Mouse (Mus musculus): Measurements from ENCODE around the gene Dao.
A peak's percentile ranks its signal among the peaks of the same experiment; 100 is the strongest.

Dao gene

DNA sequence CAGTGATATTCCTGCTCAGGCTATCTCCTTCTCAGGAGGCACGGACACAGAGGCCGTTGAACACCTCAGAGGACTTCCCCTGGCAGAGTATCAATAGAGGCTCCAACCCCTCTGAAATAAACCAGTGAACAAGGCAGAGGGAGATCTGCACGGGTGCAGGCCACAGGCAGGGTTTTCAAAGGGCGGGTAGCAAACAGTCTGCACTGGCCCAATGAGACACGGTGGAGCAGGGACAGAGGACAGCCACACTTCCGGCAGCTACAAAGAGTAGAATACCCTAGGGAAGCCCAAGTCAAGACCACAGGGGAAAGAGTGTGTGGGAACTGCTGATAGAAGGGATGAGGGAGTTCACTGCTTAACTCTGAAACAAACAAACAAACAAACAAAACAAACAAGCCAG, 20.0 kb upstream of the Dao start:
- no peak for DNase-seq (ENCODE audit: low read depth, low spot score)

DNA sequence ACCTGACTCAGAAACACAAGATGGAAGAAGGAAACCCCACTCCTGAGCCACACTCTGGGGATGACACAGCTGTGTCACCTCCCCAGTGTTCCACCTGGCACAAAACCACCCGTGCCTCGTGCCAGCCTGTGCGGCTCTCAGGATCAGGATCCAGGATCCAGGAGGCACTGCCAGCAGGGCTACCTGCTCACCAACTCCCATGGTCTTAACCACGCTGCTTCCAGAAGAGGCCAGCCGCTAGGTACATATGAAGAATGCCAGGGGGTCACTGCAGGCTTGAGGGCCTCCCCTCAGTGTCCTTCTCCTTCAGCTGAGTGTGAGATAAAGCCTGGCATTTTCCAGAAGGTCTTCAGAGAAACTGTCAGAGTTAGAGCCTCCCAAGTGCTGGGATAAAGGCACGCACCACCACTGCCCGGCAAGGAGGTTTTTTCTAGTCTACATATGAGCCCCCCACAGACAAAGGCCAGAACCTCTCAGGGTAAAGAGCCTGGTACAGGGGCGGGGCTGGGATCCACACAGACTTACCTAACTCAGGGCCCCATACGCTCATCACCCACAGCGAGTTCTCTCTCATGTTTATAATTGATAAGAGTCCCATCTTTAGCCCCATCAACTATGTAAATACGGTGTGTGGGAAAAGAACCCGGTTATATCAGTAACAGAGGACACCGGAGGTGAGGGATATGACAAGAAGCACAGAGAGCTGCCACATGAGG, 19.3 kb upstream of the Dao start:
- no peak for DNase-seq (ENCODE audit: low read depth, low spot score)

DNA sequence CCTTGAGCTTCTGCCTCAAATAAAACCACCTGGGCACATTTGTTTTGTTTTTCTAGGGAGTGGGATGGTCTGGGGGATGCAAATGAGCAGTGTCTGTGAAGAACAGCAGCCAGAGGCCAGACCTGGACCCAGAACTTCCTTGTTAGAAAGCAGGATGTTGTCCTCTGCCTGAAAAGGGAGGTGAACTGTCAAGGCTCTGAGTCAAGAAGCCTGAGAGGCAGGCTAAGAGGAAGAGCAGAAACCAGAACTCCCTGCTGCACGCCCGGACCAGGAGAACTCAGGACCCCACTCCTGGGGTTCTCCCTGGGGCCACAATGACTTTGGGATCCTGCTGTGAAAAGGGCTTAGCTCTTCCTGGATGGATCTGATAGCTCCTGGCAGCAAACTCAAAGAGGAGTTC, 17.8 kb upstream of the Dao start:
- no peak for DNase-seq (ENCODE audit: low read depth, low spot score)

DNA sequence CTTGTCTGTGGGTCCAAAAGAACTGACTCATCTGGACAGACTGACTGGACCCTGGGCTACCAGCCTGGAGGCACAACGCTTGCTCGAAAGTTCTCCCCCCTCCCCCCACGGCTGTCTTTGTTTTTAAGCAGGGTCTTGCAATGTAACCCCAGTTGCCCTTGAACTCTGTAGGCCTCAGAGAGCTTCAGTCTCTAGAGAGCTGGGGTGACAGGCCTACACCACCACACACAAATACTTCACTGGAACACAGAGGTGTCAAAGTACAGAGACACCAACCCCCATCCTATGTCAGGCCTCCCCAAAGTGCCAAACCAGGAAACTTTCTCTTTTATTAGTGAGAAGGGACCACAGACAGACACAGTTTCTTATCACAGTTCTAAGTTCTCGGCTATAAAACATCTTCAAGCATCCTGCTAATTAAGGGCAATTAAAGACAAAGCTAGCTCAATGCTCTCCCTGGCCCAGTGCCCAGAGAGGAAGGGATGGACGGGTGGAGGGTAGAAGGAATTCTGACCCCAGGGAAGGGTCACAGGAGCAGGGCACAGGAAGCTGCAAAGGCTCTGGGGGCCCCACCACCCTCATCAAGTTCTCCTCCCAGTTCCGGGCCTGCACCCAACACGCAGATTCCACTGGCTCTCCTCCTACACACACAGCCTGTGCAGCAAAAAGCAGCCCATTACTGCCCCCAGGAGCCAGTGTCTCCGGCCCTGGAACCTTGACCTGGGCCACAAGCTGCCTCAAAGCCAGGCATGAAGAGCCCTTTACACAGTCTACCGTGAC, 17.1 kb upstream of the Dao start:
- DNase-seq (ENCODE audit: low read depth, low spot score) = no peak

DNA sequence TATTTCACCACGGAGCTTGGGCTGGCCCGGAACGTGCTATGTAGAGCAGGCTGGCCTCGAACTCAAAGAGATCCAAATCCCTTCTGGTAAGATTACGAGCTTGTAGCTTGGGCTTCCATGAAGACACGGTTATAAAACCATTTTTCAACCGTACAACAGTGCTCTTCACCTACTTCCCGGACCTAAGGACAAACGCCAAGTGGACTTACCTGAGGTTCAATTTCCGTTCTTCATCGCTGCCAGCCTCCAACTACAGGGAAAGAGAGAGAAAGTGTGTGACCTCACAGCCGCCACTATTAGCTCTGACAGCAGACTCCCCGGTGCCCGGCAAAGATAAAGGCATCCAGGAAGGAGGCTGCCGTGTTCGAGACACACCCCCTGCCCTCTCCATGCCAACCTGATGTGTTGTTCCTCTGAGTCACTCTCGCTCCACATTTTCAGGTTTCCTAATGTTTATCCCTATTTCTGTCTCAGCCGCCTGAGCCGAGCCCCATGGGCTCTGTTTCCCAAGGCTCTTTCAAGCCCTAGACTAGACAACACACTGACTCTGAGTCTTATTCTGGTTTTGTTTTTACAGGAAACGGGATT, 14.0 kb upstream of the Dao start:
- no peak for DNase-seq (ENCODE audit: low read depth, low spot score)

DNA sequence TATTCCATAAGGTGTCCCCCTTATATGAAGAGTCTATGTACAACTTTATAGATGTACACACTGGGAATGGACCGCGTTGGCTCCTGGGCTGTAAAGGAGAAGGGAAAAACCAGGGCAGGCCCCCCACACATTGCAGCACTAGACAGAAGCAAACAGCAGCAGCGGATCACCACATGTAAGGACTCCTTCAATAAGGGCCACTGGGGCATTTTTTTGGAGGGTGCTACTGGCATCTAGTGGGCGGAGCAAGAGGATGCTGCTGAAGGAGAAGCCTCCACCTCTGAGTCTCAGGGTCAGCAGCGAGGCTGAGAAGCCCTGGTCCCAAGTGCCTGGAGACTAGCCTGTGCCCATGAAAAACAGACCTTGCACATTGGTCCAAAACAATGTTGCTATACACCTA, 12.9 kb upstream of the Dao start:
- DNase-seq (ENCODE audit: low read depth, low spot score) = no peak

DNA sequence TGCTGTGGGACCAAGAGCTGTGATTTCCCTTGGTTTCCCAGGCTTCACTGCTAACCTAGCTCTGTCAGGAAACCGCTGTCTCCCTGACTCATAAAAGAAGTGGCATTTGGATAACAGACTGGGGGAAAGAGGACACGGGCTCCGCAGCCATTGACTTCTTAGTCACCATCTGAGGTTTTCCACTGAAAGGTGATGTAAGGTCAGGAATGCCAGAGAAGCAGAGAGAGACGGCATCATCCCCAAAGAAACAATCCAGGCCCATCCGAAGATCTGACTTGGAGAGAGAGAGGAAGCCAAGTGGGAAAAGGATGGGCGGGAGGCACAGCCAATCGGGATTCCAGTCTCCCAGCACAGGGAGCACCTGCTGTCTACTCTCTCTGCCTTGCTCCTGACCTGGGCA, 12.4 kb upstream of the Dao start:
- DNase-seq (ENCODE audit: low read depth, low spot score) = no peak

DNA sequence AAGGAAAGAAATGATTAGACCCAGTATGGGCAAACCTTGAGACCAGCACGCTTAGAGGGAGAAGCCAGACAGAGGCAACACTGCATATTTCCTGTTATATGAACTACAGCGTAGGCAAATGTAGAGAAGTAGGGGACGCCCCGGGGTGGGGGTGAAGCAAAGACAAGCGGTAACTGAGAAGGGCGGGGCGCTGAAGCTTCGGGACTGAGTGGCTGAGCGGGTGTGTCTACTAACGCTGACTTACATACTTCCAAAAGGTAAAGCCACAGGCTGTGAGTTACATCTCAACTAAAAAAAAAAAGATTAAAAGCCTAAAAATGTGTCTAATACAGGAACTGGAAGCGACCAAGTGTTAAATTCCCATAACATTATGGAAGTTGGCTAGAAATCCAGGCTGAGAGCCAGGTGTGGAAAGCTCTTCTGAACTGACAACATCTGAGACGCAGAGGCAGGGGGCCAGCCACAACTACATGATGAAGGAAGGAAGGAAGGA, 11.1 kb upstream of the Dao start:
- no peak for DNase-seq (ENCODE audit: low read depth, low spot score)

DNA sequence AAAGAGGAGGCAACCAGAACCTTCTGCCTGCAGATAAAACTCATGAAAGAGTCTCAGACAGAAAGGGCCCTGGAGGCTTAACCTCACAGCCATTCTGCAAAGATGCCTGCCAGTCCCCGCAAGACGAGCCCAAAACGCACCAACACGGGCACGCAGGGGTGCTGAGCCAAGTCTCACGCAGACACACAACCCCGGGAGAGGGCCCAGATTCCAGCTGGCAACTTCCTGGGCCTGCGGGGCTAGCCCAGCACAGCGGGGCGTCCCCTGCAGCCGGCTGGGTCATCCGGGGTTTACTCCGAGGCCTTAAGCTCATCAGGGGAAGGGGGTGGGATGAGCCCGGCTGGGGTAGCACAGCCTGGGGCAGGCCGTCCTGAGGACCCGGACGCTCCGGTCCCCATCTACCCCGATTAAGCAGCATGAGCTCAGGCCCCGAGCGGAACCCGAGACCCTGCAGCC, 10.4 kb upstream of the Dao start:
- no peak for DNase-seq (ENCODE audit: low read depth, low spot score)

DNA sequence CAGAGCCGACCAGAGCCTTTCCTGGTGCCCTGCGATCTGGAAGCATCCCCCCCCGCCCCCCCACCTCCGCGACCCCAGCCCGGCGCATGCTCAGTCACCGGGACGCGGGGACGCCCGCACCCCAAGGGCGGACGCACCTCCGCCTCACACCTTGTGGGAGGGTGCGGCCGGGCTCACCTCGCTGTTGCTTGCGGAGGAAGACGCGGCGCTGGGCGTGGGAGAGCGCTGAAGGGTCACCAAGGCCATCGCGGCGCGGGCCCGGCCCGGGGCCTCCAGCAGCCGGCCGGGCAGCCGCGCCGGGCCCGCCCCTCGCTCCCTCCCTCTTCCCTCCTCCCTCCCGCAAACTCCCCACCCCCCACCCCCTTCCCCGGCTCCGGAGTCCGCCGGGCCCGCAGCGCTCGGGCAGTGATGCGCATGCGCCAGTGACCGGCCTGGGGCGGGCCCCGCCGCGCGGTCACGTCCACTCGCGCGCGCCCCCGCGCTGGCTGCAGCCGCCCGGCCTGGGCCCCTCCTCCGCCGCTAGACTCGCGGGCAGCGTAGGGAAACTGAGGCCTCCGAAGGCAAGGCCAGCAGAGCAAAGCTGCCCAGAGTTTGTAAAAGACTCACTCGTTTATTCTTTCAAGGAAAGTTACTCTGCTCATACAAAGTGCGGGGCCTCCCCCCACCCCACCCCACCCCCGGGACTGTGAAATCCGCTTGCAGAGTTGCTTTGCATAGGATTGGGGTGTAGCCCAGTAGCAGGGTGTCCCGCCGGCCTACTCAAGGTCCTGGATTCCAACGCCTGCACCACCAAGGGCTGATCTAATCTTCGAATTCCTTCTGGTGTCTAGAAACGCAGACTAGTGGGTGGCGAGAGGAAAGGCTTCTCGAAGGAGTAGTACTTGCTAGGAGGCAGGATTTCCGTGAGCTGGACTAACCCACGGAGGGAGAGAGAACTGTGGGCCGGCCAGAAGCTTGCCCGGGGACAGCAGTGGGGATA, 9.7 kb upstream of the Dao start, which contains the start of gene Ssh1:
Gene Ssh1, minus strand, starts transcription at position 408 of the 979 bp plus-strand sequence.
- peak; percentile 36 for DNase-seq (ENCODE audit: low read depth, low spot score)

DNA sequence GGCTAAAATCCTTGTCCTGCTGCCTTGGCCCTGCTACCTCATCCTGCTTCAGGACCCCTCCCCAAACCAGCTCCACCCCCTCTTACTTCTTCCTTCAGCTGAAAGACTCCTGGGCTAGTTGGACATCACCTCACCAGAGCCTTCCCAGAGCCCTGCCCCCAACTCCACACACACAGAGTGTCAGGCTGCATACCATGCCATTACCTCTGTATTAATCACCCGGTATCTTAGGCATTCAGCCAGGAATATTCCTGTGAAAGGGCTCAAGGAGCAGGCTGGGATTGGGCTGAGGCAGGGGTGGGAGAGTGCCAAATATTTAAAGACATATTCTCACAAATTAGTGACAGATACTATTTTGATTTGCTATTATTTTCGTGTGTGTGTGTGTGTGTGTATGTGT, 7.0 kb upstream of the Dao start:
- no peak for DNase-seq (ENCODE audit: low read depth, low spot score)

DNA sequence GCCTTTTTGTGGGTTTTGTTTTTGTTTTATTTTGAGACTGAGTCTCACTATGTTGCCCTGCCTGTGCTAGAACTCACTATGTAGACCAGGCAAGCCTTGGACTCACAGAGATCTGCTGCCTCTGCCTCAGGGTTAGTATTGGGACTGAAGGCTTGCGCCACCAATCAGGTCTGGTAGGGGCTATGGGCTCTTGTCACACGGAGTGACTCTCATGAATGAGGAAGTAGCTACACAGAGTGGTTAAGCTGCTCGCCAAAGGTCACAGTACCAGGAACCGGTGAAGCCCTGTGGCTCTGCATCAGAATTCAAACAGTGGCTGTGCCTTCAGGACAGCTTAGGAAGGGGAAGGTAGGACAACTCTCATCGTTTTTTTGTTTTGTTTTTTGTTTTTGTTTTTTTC, 4.1 kb upstream of the Dao start:
- DNase-seq (ENCODE audit: low read depth, low spot score) = no peak

DNA sequence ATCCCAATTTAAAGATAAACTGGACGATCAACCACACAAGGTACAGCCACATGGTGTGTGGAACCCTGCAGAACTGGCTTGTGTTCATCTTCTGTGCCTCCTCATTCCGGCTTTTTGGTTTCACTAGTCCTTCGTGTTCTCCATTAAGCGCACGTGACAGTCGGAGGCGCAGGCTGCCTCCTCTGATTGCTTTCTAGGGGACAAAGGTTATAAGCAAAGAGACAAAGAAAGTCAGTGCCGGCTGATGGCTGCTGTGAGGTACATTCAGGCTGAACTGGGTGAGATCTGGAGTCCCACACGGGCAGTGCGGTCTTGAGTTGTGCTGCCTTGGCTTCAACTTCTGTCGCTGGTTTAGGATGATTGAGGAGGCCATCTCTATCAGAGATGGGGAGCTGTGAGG, 1.1 kb downstream of the Dao start:
- no peak for DNase-seq (ENCODE audit: low read depth, low spot score)

DNA sequence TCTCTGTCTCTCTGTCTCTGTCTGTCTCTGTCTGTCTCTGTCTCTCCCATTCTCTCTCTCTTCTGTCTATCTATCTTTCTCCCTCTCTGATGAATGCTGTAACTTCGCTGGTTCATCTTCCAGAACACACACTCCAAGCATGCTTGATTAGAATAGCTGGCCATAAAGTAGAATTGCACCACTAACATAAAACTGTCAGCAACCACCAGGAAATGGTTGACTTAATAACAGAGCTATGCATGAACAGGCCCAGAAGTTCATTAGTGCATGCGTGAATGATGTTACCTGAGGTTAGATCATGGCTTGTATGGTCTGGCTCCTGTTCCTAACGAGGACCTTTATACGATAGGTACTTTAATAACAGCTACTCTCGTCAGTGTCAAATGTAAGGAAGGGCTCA, 1.6 kb downstream of the Dao start:
- no peak for DNase-seq (ENCODE audit: low read depth, low spot score)

DNA sequence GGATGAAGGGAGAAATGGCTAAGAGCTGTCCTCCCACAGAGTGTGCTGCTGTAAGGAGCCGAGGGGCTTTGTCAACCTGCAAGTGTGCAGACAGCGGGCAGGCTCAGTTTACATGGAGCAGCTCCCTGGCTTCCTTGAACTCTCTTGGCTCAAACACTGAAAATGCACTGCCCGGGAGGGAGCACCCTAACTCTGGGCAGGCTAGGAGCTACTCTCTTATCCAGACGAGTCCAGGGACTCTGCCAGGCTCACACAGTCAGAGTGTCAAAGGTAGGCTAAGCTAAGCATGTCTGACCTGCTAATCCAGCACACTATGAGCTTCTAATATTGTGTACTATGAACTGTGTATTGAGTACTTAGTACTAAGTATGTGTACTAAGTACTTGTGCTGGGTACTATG, 3.5 kb downstream of the Dao start:
- DNase-seq (ENCODE audit: low read depth, low spot score) = no peak

DNA sequence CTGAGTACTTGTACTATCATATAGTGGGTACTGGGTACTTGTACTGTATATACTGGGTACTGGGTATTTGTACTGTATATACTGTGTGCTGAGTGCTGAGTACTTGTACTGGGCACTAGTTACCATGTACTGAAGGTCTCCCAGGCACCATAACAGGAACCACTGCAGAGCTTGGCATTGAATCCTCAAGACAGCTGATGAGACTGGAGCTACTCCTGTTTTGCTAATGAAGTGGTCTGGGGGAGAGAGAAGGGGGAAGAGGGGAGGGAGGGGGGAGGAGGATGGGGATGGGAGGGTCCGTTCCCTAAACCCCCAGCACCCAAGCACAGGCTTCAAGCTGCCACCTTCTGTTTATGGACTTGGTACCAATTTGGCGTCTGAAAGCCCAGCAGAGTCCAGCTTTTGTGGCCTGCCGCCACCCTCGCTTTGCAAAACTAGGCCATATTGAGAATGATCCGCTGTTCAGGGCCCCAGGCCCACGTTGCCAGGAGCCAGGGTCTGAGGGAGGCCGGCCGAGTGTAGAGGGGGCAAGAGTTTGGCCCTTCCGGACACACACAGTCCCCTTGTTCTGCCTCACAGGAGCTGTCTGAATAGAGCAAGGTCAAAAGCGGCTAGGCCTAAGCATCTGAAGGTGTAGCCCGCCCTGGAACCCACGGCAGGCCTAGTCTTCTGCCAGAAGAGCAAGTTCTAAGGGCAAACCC, 4.4 kb downstream of the Dao start:
- no peak for DNase-seq (ENCODE audit: low read depth, low spot score)

DNA sequence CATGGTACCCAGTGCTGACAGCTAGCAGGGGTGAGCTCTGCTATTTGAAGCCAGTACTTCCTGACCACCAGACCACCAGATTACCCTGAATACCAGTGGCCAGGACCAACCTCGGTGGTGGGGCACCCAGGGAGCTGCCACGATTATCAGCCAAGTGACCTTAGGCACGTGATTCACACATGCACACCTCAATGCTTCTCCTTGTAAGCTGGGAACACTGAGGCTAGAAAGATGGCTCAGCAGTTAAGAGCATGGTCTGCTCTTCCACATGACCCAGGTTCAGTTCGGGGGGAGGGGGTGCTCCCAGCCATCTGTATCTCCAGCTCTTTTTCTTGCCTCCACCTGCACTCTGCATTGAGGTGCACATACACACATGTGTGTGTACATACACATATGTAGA, 5.5 kb downstream of the Dao start:
- DNase-seq (ENCODE audit: low read depth, low spot score) = no peak

DNA sequence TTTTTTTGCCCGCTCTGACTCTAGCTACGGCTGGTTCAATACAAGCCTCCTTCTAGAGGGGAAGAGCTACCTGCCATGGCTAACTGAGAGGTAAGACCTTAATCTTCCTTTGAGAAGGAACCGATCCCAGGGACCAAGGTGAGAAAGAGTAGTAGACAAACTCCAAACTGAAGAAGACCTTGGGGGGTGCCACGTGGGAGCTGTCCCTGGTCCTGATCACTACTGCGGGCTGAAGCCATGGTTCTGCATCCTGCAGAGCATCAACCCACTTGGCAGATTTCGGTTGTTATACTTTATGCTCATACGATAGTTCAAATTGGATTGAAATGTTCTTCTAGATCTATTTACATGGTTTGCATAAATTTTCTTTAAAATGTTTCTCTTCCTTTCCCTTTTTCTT, 11.6 kb downstream of the Dao start:
- DNase-seq (ENCODE audit: low read depth, low spot score) = no peak

DNA sequence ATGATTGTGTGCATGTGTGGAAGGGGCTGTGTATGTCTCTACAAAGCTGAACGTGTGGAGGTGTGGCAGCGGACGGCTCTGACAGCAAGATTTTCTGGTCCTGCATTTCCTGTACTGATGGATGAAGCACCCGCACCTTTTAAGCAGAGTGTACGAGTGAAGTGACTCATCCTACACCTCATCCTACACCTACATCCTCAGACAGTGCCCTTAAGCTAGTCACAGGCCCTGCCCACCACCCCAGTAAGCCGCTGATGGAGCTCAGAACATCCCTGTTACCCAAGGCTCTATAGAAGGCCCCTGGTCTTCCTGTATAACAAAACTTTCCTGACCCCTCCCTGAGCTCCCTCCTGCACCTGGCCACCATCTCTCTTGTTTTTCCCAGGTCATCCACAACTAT, 20.9 kb downstream of the Dao start:
- DNase-seq (ENCODE audit: low read depth, low spot score) = no peak

DNA sequence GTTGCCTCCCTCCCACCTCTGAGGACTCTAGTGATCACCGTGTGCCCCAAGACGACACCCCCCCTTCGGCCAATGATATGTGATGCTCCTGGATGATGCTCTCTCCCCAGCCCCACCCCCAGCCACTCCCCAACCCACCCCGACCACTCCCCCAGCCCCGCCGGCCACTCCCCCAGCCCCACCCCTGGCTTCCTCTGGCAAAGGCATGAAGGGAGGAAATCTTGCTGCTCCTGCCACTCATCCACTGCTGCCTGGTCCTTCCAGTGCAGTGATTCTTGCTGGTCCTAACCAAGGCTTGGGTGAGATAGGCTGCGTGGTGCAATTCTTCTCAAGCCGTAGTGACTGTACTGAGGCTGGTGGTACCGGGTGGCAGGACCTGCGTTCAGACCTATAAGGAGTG, 21.4 kb downstream of the Dao start:
- DNase-seq (ENCODE audit: low read depth, low spot score) = no peak

Measured in telencephalon, adult 2 months (tissue).